Mouse (Mus musculus) erythroblast, embryonic 14.5 days (primary cell): ENCODE data around the gene Tmem266.

Source experiments
- GATA1 ChIP-seq: IDR thresholded peaks from 2 replicates; pipeline ENCODE4 v1.6.1; 2012; ENCODE audit warnings: low read length, inconsistent platforms, mixed read lengths
- TAL1 ChIP-seq: IDR thresholded peaks from 3 replicates; pipeline ENCODE4 v1.6.1; 2012; ENCODE audit warnings: low read length, inconsistent platforms, mixed read lengths

DNA sequence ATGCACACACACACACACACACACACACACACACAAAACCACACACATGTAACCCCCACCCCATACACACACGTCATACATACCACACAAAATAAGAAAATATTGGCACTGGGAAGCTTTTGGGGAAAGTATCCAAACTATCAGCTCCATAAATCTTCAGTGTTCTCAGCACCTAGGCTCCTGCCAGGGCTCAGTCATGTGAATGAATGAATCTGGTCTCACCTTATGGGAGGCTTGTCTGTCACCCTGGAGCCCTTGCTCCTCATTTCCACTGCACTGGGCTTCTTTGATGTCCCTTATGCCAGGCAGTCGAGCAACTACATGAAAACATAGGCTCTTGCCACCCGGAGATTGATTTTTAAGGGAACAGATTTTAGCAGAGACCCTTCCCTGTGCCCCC is 33.7 kb downstream of the Tmem266 start:
- TF ChIP-seq GATA1: no peak
- no peak for TF ChIP-seq TAL1
